Mouse (Mus musculus) midbrain, embryonic 11.5 days (tissue): ENCODE results near the gene Plcb2. TPM values are rescaled to one million over a fixed set of nuclear protein-coding genes. Genes with fewer than 3 reads are reported as not detected.

Experiments
- ATAC-seq: fragments of 200-750 bp; cut with Nextera tagmentation; 2 replicates; pipeline ENCODE4 v1.8.0; 2017; ENCODE audit warnings: moderate TSS enrichment, moderate library complexity; ENCODE audit not compliant: low FRiP score
- DNase-seq: peaks from one replicate; pipeline ENCODE4 v3.0.0; 2015; ENCODE audit warnings: low spot score; ENCODE audit errors: missing footprints
- H3K27ac ChIP-seq: fragments of 300-500 bp; sonication (generic); 2 replicates; pipeline ENCODE4 v1.5.1; 2014; ENCODE audit warnings: low read depth, low read length
- H3K27me3 ChIP-seq: fragments of 300-500 bp; sonication (generic); 2 replicates; pipeline ENCODE4 v1.6.1; 2014; ENCODE audit warnings: mild to moderate bottlenecking, low read length, moderate library complexity, mixed read lengths; ENCODE audit not compliant: control insufficient read depth, insufficient read depth
- H3K36me3 ChIP-seq: fragments of 300-500 bp; sonication (generic); 2 replicates; pipeline ENCODE4 v1.6.1; 2014; ENCODE audit warnings: mild to moderate bottlenecking, low read length, moderate library complexity, mixed read lengths; ENCODE audit not compliant: control insufficient read depth, insufficient read depth
- H3K4me1 ChIP-seq: fragments of 300-500 bp; sonication (generic); 2 replicates; pipeline ENCODE4 v1.6.1; 2014; ENCODE audit warnings: low read length; ENCODE audit not compliant: control insufficient read depth, insufficient read depth
- H3K4me2 ChIP-seq: fragments of 300-500 bp; sonication (generic); 2 replicates; pipeline ENCODE4 v1.6.1; 2014; ENCODE audit warnings: mild to moderate bottlenecking, moderate library complexity
- H3K4me3 ChIP-seq: fragments of 300-500 bp; sonication (generic); 2 replicates; pipeline ENCODE4 v1.5.1; 2014; ENCODE audit warnings: low read depth, low read length
- H3K9ac ChIP-seq: fragments of 300-500 bp; sonication (generic); 2 replicates; pipeline ENCODE4 v1.6.1; 2014; ENCODE audit warnings: low read length
- H3K9me3 ChIP-seq: fragments of 300-500 bp; sonication (generic); 2 replicates; pipeline ENCODE4 v1.6.1; 2016; ENCODE audit warnings: low read length; ENCODE audit not compliant: control insufficient read depth
- WGBS: fragments of 180-500 bp; shearing (Covaris S2); extraction: QIAGEN DNeasy Blood & Tissue Kit; methylation state at CpG from one replicate; pipeline ENCODE4 v1.1.7; 2014; 5-methylcytosine and 5-hydroxymethylcytosine counted together
- polyA plus RNA-seq: library from polyadenylated mRNA; unstranded; fragments of >200 nt; fragmentation: Nextera tagmentation; extraction: Ambion mirVana; gene quantifications from 2 replicates; pipeline ENCODE4 v1.2.1, GENCODE M21; 2014

The Plcb2 gene
- polyA plus RNA-seq, 1 experiment from 2014 or later: 0.20 TPM

DNA sequence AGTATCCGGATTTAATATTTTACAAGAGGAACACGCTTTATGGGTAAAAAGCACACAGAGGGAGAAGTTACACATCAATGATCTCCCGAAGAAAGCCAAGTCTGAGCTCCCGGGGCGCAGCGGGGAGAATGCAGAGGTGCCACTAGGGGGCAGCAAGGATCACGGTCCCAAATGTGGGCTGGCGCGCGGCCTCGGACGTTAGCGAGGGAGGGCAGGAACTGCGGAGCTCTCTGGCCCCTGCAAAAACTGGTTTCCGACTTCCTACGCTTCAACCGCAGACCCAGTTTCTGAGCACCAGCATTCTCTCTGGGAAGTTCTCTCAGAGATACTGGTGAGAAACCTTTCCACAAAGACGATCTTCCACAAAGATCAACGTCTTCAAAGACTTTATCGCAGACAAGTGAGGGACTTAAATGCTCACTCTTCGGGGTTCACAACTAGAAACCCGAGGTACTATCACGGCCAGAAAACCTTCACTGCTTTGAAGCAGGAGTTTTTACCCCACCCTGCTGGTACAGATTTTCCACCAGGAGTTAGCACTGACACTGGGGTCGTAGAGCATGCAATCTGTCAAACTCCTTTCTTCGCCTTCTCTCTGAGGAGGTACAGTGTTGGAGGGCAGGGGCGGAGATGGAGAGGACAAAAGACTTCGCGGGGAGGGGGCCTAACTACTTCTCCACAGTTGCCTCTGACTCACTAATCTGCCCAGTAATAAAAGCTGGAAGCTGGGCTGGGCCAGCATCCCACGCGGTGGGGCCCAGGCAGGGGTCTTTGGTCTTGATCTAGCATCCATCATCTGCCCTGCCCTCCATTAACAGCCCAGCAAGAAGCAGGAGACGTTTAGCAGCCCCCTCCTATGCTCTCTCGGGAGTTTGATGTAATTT, 27.8 kb downstream of the Plcb2 start:
- Histone ChIP-seq H3K9ac (no peak overlapping the region), H3K36me3 (no peaks in the 10 kb centered on the region), H3K9me3 (no peaks in the 10 kb centered on the region), H3K4me3 (peak overlapping the region; percentile 3; the same call in 1 of the 2 replicates), H3K27me3 (peaks cover 83% of the 10 kb centered on the region), H3K4me1 (peaks cover 18% of the 10 kb centered on the region), H3K27ac (no peak overlapping the region), H3K4me2 (peak overlapping the region; percentile 41)
- WGBS: 1% methylated on average over 32 of the region's 32 CpGs
- peak; percentile 98 for DNase-seq
- ATAC-seq: peak; percentile 49

DNA sequence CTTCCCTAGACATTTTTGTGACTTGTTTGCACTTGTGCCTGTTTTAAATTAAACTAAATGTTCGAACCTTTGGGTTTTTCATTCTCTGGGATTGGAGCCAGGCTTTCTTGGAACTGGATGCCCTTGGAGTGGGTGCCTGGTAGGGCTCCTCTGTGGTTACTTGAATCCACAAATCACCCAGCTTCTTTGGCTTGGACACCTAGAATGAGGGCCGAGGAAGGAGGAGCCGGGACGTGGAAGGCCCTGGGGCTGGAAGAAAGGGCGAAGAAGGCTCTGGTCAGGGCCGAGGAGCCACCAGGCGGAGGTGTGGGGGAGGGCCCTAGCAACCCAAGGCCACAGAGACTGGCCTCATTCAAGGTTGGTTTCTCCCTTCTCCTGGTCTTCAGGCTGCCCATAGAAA, 30.3 kb downstream of the Plcb2 start:
- Histone ChIP-seq H3K4me2 (no peak overlapping the region), H3K4me3 (no peak overlapping the region), H3K9ac (no peak overlapping the region), H3K27ac (no peak overlapping the region), H3K9me3 (no peaks in the 10 kb centered on the region), H3K4me1 (peaks cover 7% of the 10 kb centered on the region), H3K36me3 (no peaks in the 10 kb centered on the region), H3K27me3 (peaks cover 58% of the 10 kb centered on the region)
- no peak for DNase-seq
- no peak for ATAC-seq
- 40% methylated on average over 7 of the region's 7 CpGs for WGBS

DNA sequence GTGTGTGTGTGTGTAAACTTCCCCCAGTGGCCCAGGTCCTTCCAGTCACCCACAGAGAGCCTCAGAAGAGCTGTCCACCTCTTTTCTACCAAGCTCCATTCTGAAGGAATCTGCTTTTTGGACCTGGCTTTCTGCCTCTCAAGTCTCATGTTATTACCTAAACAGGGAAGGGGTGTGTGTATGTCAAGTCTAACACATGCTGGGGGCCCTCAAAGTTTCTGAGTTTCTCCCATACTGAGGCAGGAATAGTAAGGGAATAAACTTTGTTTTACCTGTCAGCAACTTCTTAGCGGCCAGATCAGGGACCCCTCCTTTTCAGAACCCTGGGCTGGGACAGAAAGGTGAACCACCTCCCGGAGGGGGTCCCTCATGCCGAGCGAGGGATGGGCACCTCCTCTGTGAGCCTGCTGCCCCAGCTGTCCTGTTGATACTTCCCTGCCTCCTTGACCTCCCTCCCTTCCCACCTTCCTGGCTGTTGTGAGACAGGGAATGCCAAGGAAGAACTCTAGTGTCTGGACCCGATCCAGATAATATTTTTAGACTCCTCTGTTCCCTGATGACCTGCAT, 30.8 kb downstream of the Plcb2 start:
- no peak for DNase-seq
- no peak overlapping the region for H3K27ac ChIP-seq
- no peaks in the 10 kb centered on the region for H3K9me3 ChIP-seq
- no peaks in the 10 kb centered on the region for H3K36me3 ChIP-seq
- peaks cover 3% of the 10 kb centered on the region for H3K4me1 ChIP-seq
- H3K4me2 ChIP-seq: no peak overlapping the region
- H3K4me3 ChIP-seq: no peak overlapping the region
- ATAC-seq: no peak
- no peak overlapping the region for H3K9ac ChIP-seq
- H3K27me3 ChIP-seq: peaks cover 53% of the 10 kb centered on the region
- 42% methylated on average over 5 of the region's 5 CpGs for WGBS

DNA sequence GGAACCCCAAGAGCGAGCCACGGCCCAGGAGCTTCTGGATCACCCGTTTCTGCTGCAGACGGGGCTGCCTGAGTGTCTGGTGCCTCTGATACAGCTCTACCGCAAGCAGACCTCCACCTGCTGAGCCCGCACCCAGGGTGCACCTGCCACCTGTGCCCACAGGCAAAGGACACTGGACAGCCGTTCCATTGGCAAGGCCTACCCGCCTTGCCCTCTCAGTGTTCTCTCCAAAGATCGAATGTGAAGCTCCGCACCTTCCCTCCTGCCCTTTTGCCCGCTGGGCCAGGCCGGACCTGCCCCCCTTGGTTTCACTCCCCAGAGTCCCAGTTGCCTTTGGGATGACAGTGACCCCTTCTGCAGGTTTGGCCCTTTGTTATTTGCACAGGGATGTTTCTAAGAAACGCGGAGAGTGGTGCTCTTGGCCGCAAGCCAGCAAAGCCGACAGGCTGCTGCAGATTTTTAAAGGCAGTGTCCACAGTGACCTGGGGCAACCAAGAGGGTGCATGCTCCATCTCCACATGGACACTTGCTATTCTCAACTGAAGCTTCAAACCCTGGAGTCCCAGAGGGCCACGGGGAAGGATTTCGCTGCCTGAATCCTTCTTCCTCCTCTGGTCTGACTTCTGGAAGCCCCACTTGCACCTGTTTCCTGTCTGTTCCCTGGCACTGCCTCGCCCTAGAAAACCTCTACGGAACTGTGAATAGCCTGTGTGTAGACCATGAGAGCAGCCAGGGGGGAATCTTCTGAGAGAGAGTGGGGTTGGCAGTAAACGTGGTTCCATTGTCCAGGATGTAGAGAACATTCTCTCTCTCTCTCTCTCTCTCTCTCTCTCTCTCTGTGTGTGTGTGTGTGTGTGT, 31.6 kb downstream of the Plcb2 start:
- Histone ChIP-seq H3K36me3 (no peaks in the 10 kb centered on the region), H3K4me2 (no peak overlapping the region), H3K4me3 (no peak overlapping the region), H3K9me3 (no peaks in the 10 kb centered on the region), H3K27me3 (peaks cover 46% of the 10 kb centered on the region), H3K9ac (no peak overlapping the region), H3K4me1 (peaks cover 3% of the 10 kb centered on the region; the same call in 1 of the 2 replicates), H3K27ac (no peak overlapping the region)
- 56% methylated on average over 21 of the region's 21 CpGs for WGBS
- DNase-seq (no peak), ATAC-seq (no peak)

DNA sequence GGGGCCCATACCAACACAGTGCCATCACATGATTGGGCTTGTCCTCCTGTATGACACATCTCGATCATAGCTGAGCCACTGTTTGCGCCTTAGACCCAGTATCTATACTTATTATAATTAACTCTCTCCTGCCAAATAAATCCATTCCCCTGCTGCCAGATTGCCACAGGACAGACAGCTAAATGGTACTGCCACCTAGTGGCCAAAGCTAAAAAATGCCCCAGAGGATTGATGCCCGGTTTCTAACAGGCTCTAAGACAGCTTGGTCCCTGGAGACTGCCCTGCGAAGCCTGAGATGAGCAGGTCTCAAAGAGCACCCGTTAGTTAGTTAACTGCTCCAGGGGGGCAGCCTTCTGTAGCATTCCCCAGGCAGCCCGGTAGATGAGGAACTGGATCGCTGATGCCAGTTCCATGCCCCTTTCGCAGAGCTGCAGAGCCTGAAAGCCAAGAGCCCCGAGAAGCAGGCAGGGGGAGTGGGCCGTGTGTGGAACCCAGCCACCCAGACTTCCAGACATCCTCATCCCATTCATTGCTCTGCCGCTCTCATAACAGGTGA, 32.5 kb downstream of the Plcb2 start:
- Histone ChIP-seq H3K4me2 (no peak overlapping the region), H3K9me3 (no peaks in the 10 kb centered on the region), H3K4me1 (peaks cover 3% of the 10 kb centered on the region; the same call in 1 of the 2 replicates), H3K9ac (no peak overlapping the region), H3K27me3 (peaks cover 37% of the 10 kb centered on the region), H3K27ac (no peak overlapping the region), H3K36me3 (no peaks in the 10 kb centered on the region), H3K4me3 (no peak overlapping the region)
- peak; percentile 93 for DNase-seq
- peak; percentile 49; the same call in 1 of the 2 replicates for ATAC-seq
- 30% methylated on average over 11 of the region's 11 CpGs for WGBS

DNA sequence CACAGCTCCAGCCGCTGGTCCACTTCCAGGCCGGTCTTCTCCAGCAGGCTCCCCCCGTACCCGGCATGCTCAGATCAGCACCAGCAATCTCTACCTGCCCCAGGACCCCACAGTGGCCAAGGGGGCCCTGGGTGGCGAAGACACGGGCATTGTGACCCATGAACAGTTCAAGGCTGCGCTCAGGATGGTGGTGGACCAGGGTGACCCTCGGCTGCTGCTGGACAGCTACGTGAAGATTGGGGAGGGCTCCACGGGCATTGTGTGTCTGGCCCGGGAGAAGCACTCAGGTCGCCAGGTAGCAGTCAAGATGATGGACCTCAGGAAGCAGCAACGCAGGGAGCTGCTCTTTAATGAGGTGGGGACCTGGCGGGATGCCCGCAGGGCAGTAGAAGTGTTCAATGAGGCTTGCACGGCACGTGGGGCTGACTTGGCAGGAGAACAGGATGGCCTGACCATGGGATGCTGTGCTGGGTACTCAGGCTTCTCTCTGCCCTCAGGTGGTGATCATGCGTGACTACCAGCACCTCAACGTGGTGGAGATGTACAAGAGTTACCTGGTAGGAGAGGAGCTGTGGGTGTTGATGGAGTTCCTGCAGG, 34.8 kb downstream of the Plcb2 start:
- Histone ChIP-seq H3K4me1 (no peaks in the 10 kb centered on the region), H3K27me3 (peaks cover 20% of the 10 kb centered on the region), H3K9me3 (no peaks in the 10 kb centered on the region), H3K9ac (no peak overlapping the region), H3K4me2 (no peak overlapping the region), H3K27ac (no peak overlapping the region), H3K4me3 (no peak overlapping the region), H3K36me3 (no peaks in the 10 kb centered on the region)
- DNase-seq (no peak), ATAC-seq (no peak)
- WGBS: 87% methylated on average over 19 of the region's 19 CpGs

DNA sequence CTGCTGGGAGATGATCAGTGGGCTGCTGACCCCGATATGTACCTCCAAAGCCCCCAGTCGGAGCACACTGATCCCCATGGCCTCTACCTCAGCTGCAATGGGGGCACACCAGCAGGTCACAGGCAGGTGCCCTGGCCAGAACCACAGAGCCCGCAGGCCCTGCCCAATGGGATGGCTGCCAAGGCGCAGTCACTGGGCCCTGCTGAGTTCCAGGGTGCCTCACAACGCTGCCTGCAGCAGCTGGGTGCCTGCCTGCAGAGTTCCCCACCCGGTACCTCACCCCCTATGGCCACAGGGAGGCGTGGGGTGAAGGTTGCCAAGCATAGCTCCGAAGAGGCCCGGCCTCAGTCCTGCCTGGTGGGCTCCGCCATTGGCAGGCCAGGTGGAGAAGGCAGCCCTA, 38.4 kb downstream of the Plcb2 start:
- H3K4me1 ChIP-seq: no peaks in the 10 kb centered on the region
- no peak overlapping the region for H3K4me2 ChIP-seq
- no peak overlapping the region for H3K27ac ChIP-seq
- WGBS: 73% methylated on average over 10 of the region's 10 CpGs
- DNase-seq (no peak), ATAC-seq (no peak)
- no peak overlapping the region for H3K4me3 ChIP-seq
- no peaks in the 10 kb centered on the region for H3K27me3 ChIP-seq
- no peaks in the 10 kb centered on the region for H3K9me3 ChIP-seq
- H3K36me3 ChIP-seq: no peaks in the 10 kb centered on the region
- H3K9ac ChIP-seq: no peak overlapping the region

DNA sequence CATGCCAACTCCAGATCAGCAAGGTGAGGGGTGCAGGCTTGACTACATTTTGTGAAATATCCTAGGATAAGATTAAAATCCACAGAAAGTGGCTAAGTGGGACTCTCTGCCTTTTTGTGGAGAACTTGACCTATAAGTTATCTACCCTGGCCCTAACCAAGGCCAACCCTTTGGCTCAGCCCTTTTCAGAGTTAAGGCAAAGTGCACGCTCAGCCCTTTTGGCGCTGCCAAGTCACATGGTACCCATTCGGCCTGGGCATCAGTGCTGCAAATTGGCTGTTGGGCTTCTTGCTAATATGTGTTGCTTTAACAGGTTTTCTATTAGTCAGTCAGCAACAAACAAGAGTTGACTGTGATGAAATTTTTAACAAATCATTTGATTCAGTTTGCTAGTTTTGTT, 40.4 kb downstream of the Plcb2 start:
- Histone ChIP-seq H3K36me3 (no peaks in the 10 kb centered on the region), H3K4me2 (no peak overlapping the region), H3K27me3 (no peaks in the 10 kb centered on the region), H3K27ac (no peak overlapping the region), H3K9ac (no peak overlapping the region), H3K9me3 (no peaks in the 10 kb centered on the region), H3K4me1 (no peaks in the 10 kb centered on the region), H3K4me3 (no peak overlapping the region)
- no peak for DNase-seq
- 91% methylated on average over 3 of the region's 3 CpGs for WGBS
- ATAC-seq: no peak
